Mouse (Mus musculus) cerebellum, postnatal 36 days (tissue): Measurements from ENCODE around the gene Pm20d1.
"Not testable (repeated sequence)": the region's sequence is repeated elsewhere in the genome, so short reads cannot be mapped to it uniquely, and the experiment has no call there.

Experiments
- DNase-seq, 2 experiments: peaks; one replicate each; pipeline ENCODE4 v3.0.0; 2021 to 2022; ENCODE audit warnings: mixed read lengths in 2 of 2

The Pm20d1 gene

GRCm38 (mm10) chr1:131795171-131795570, 2.0 kb upstream of the Pm20d1 start:
- no peak for DNase-seq

- DNase-seq, result no peak
Observed at GRCm38 (mm10) chr1:131800001-131800400, 2.8 kb downstream of the Pm20d1 start.

GRCm38 (mm10) chr1:131801071-131801470, 3.9 kb downstream of the Pm20d1 start:
- DNase-seq, result no peak

- peak in 1 of 2 experiments; percentile 11 for DNase-seq
Observed at GRCm38 (mm10) chr1:131802652-131803051, 5.5 kb downstream of the Pm20d1 start.

GRCm38 (mm10) chr1:131804166-131804565, 7.0 kb downstream of the Pm20d1 start:
- DNase-seq, result no peak

- DNase-seq, result no peak
Observed at GRCm38 (mm10) chr1:131808986-131809385, 11.8 kb downstream of the Pm20d1 start.

GRCm38 (mm10) chr1:131809651-131810050, 12.5 kb downstream of the Pm20d1 start:
- DNase-seq, result no peak

- DNase-seq, result no peak
Observed at GRCm38 (mm10) chr1:131811393-131811792, 14.2 kb downstream of the Pm20d1 start.

- DNase-seq, result no peak
Observed at GRCm38 (mm10) chr1:131812006-131812405, 14.8 kb downstream of the Pm20d1 start.

- DNase-seq, result no peak
Observed at GRCm38 (mm10) chr1:131812631-131813295, 15.6 kb downstream of the Pm20d1 start.

- DNase-seq, result no peak
Observed at GRCm38 (mm10) chr1:131813731-131814130, 16.6 kb downstream of the Pm20d1 start.

GRCm38 (mm10) chr1:131814191-131814590, 17.0 kb downstream of the Pm20d1 start:
- no peak for DNase-seq

- DNase-seq, result no peak
Observed at GRCm38 (mm10) chr1:131816886-131817285, 19.7 kb downstream of the Pm20d1 start.

- DNase-seq, result not testable (repeated sequence)
Observed at GRCm38 (mm10) chr1:131820353-131820752, 23.2 kb downstream of the Pm20d1 start.

GRCm38 (mm10) chr1:131820887-131821328, 23.7 kb downstream of the Pm20d1 start:
- DNase-seq, result no peak

- no peak for DNase-seq
Observed at GRCm38 (mm10) chr1:131822292-131822691, 25.1 kb downstream of the Pm20d1 start.

GRCm38 (mm10) chr1:131822856-131823492, 25.8 kb downstream of the Pm20d1 start:
- DNase-seq, result no peak

- DNase-seq, result no peak
Observed at GRCm38 (mm10) chr1:131823563-131823962, 26.4 kb downstream of the Pm20d1 start.

GRCm38 (mm10) chr1:131824528-131825181, 27.5 kb downstream of the Pm20d1 start:
- DNase-seq, result no peak

- DNase-seq, result peak in 1 of 2 experiments; percentile 31
Observed at GRCm38 (mm10) chr1:131827207-131827786, 30.1 kb downstream of the Pm20d1 start, which contains the start of gene Slc41a1. Gene Slc41a1 (plus strand): TSS chr1:131827493.

- peak; percentile 95 to 96 for DNase-seq
Observed at GRCm38 (mm10) chr1:131827787-131828258, 30.6 kb downstream of the Pm20d1 start.

GRCm38 (mm10) chr1:131828297-131829126, 31.3 kb downstream of the Pm20d1 start:
- DNase-seq, result no peak
